Mouse (Mus musculus) C2C12 (cell line): Measurements from ENCODE around the gene Ncoa1.

ENCODE experiments used
- CEBPB ChIP-seq: IDR thresholded peaks from one replicate; pipeline ENCODE4 v1.6.1; 2011; ENCODE audit warnings: low read depth, mild to moderate bottlenecking, control low read depth, moderate library complexity
- CTCF ChIP-seq: IDR thresholded peaks from one replicate; pipeline ENCODE4 v1.5.1; 2011; ENCODE audit not compliant: control insufficient read depth, insufficient read depth, insufficient read length

DNA sequence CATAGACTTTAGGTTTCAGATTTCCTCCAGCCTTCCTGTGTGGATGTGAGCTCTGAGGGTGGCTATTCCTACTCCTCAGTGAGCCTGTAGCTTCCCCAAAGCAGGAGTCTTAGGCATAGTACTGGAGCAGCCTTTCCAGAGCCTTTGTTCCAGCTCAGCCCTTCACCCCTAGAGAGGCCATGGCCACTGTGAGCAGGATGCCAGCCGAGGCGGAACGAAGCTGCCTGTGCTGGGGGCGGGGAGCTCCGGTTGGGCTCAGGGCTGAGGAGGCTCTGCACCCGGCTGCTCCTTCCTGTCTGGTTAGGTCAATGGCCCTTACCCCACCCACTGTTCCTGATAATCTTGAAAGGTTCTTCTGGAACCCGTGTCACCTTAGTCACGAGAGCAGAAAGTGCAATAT lies 264.1 kb downstream of the Ncoa1 start:
- TF ChIP-seq CTCF (no peak), CEBPB (no peak)
